9 mouse cellular contexts compared by ENCODE assay signal in the genomic region with DNA sequence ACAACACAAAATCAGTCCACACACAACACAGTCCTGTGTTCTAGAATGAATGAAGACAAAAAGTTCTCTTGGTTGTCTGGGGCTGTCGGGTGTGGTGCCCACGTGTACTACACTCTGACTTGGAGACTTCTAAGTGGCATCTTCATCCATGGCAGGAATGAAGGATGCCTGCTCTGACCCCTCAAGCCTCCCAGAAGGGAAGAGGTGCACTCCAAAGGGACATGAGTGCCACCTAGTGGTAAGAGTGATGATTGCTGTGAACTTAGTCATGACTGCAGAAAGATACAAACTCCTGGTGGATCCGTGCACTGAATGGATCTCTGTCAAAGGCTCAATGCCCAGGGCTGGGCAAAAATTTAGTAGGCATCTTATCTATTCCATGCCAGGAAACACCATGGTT. TPM values are rescaled to one million over a fixed set of nuclear protein-coding genes. Genes with fewer than 3 reads are reported as not detected.
A peak's percentile ranks its signal among the peaks of the same experiment; 100 is the strongest.
DNase-seq lines count a peak whose midpoint lies in the region; ATAC-seq lines count a peak whose summit lies in the region.
"Had no signal": no experiment of that assay in that cellular context is flagged by ENCODE, and none has a peak within 500 bp of the region (broad histone marks: within the 10 kb centered on the region; RNA-seq: fewer than 3 reads in every experiment).

No protein-coding gene starts in this region.

- H3K4me2 ChIP-seq in liver, embryonic 12.5 days = no peak overlapping the region
- H3K4me2 ChIP-seq: embryonic facial prominence, embryonic 15.5 days had no signal

- peaks cover 13% of the 10 kb centered on the region for H3K27me3 ChIP-seq in liver, embryonic 12.5 days (replicated peaks)
- H3K27me3 ChIP-seq: embryonic facial prominence, embryonic 15.5 days had no signal

- ATAC-seq in liver, embryonic 12.5 days = no peak
- peak; percentile 81 for ATAC-seq in common myeloid progenitor, adult 5-6 weeks (replicated peaks; ENCODE audit: low read depth, poor library complexity, severe bottlenecking)

- 4% methylated on average over 3 of the region's 3 CpGs for WGBS in liver, embryonic 12.5 days (ENCODE audit: insufficient replicate concordance)

- H3K36me3 ChIP-seq in liver, embryonic 12.5 days = no peaks in the 10 kb centered on the region
- H3K36me3 ChIP-seq: embryonic facial prominence, embryonic 15.5 days had no signal

- DNase-seq in liver = peak; percentile 39
- DNase-seq in ZHBTc4 (ENCODE audit: low read depth, low spot score) = peak; percentile 87
- peak; percentile 70 to 88 for DNase-seq in heart, postnatal 14 days
- peak; percentile 47 to 84 for DNase-seq in layer of hippocampus, postnatal 14 days (ENCODE audit: low spot score in 2 of 2)
- peak; percentile 86 for DNase-seq in mesoderm, embryonic 11.5 days (ENCODE audit: low read depth, low spot score)
- peak; percentile 81 for DNase-seq in testis, postnatal 10 days (ENCODE audit: low spot score)

- H3K4me3 ChIP-seq in liver, embryonic 12.5 days = no peak overlapping the region
- H3K4me3 ChIP-seq: embryonic facial prominence, embryonic 15.5 days had no signal

- no peak overlapping the region for H3K9ac ChIP-seq in liver, embryonic 12.5 days
- H3K9ac ChIP-seq: embryonic facial prominence, embryonic 15.5 days had no signal

- no peak overlapping the region for H3K27ac ChIP-seq in liver, embryonic 12.5 days
- H3K27ac ChIP-seq: embryonic facial prominence, embryonic 15.5 days had no signal

- H3K4me1 ChIP-seq in liver, embryonic 12.5 days = no peaks in the 10 kb centered on the region
- H3K4me1 ChIP-seq: embryonic facial prominence, embryonic 15.5 days had no signal

- H3K9me3 ChIP-seq in liver, embryonic 12.5 days (replicated peaks) = no peaks in the 10 kb centered on the region
- H3K9me3 ChIP-seq: embryonic facial prominence, embryonic 15.5 days had no signal

- intact Hi-C loops in heart, postnatal 14 days (cut with DNase I) = loop anchor here (1.0 to 10.0 kb wide), 3 partner anchors 69 to 265 kb away; partner anchors contain the start of gene Tmem35b

RNA-seq across cellular contexts. Expression of gene Gja4, which starts 5.8 kb away (rescaled TPM):
- 2.5 and 3.1 TPM in 2 replicates for polyA plus RNA-seq in liver, embryonic 12.5 days (2016; fragmentation: Nextera tagmentation; extraction: Ambion mirVana)
- total RNA-seq in common myeloid progenitor, adult 5-6 weeks (2017) = not detected in 2 replicates
- 10 to 100 TPM; 20.8 to 23.0 TPM for total RNA-seq in heart, postnatal 14 days (2021)
- 1 to 10 TPM; 7.7 to 8.6 TPM for total RNA-seq in layer of hippocampus, postnatal 14 days (2021)

RNA-seq across cellular contexts. Expression of gene Gjb3, which starts 11.0 kb away (rescaled TPM):
- 0.16 TPM in 1 of 2 replicates, not detected in the other for polyA plus RNA-seq in liver, embryonic 12.5 days (2016; fragmentation: Nextera tagmentation; extraction: Ambion mirVana)
- 0.63 and 1.4 TPM in 2 replicates for total RNA-seq in common myeloid progenitor, adult 5-6 weeks (2017)
- under 1 TPM in 1 of 2 experiments, not detected in 1; 0.22 TPM for total RNA-seq in heart, postnatal 14 days (2021)
- total RNA-seq in layer of hippocampus, postnatal 14 days (2021) = 1 to 10 TPM in 1 of 2 experiments, under 1 TPM in 1; 0.35 to 1.0 TPM

RNA-seq across cellular contexts. Expression of gene Gjb4, which starts 34.3 kb away (rescaled TPM):
- polyA plus RNA-seq in liver, embryonic 12.5 days (2016; fragmentation: Nextera tagmentation; extraction: Ambion mirVana) = not detected in 2 replicates
- total RNA-seq in common myeloid progenitor, adult 5-6 weeks (2017) = not detected in 2 replicates
- not detected for total RNA-seq in heart, postnatal 14 days (2021)
- total RNA-seq in layer of hippocampus, postnatal 14 days (2021) = not detected

RNA-seq across cellular contexts. Expression of gene Gjb5, which starts 38.4 kb away (rescaled TPM):
- 0.14 and 0.23 TPM in 2 replicates for polyA plus RNA-seq in liver, embryonic 12.5 days (2016; fragmentation: Nextera tagmentation; extraction: Ambion mirVana)
- not detected in 2 replicates for total RNA-seq in common myeloid progenitor, adult 5-6 weeks (2017)
- total RNA-seq in heart, postnatal 14 days (2021) = under 1 TPM; 0.48 to 0.61 TPM
- total RNA-seq in layer of hippocampus, postnatal 14 days (2021) = not detected
